Mouse (Mus musculus) liver, embryonic 14.5 days (tissue): ENCODE measurements at regions not wholly inside any gene's neighbourhood (a gene's known extent, or its start where the extent isn't known, plus 50 kb on each side); places are given as distances from the start of the nearest gene placed in this dataset.

Source experiments
- ATAC-seq: fragments of 200-750 bp; cut with Nextera tagmentation; 2 replicates; pipeline ENCODE4 v1.8.0; 2017; ENCODE audit warnings: moderate number of reproducible peaks, mild to moderate bottlenecking, moderate library complexity; ENCODE audit not compliant: insufficient read depth
- DNase-seq, 3 experiments: peaks; one replicate each; pipeline ENCODE4 v3.0.0-alpha.2; 2012 to 2013; ENCODE audit warnings: low read depth in 3 of 3, low spot score in 3 of 3
- H3K27ac ChIP-seq: fragments of 300-500 bp; sonication (generic); 2 replicates; pipeline ENCODE4 v1.5.1; 2014; ENCODE audit warnings: moderate library complexity, mild to moderate bottlenecking, control low read depth, inconsistent platforms
- H3K27me3 ChIP-seq: fragments of 300-500 bp; sonication (generic); 2 replicates; pipeline ENCODE4 v1.6.1; 2014; ENCODE audit warnings: mild to moderate bottlenecking, low read length, moderate library complexity; ENCODE audit not compliant: control insufficient read depth, insufficient read depth
- H3K36me3 ChIP-seq: fragments of 300-500 bp; sonication (generic); replicated peaks from 2 replicates; pipeline ENCODE4 v1.6.1; 2014; ENCODE audit warnings: low read depth; ENCODE audit not compliant: control insufficient read depth, insufficient read depth
- H3K4me1 ChIP-seq, 2 experiments: fragments of 200-500 bp in 1 of 2; fragments of 300-500 bp in 1 of 2; sonication (generic) in 1 of 2; replicated peaks; 2 replicates each; pipeline ENCODE4 v1.6.1; 2012 to 2014; ENCODE audit warnings: antibody characterized with exemption in 1 of 2, inconsistent platforms in 1 of 2, low read length in 1 of 2; ENCODE audit not compliant: control insufficient read depth in 2 of 2, insufficient read depth in 2 of 2
- H3K4me2 ChIP-seq: fragments of 300-500 bp; sonication (generic); 2 replicates; pipeline ENCODE4 v1.6.1; 2014; ENCODE audit warnings: low read depth, mild to moderate bottlenecking, control low read depth, moderate library complexity
- H3K4me3 ChIP-seq, 2 experiments: fragments of 200-500 bp in 1 of 2; fragments of 300-500 bp in 1 of 2; sonication (generic) in 1 of 2; 2 replicates each; pipeline ENCODE4 v1.5.1; 2012 to 2014; ENCODE audit warnings: low read depth in 2 of 2, low read length in 2 of 2, mild to moderate bottlenecking in 2 of 2, control low read depth in 1 of 2, inconsistent platforms in 1 of 2, moderate library complexity in 1 of 2; ENCODE audit not compliant: insufficient read depth in 1 of 2
- H3K9ac ChIP-seq: fragments of 300-500 bp; sonication (generic); replicated peaks from 2 replicates; pipeline ENCODE4 v1.6.1; 2014; ENCODE audit warnings: mild to moderate bottlenecking, control low read depth, moderate library complexity
- H3K9me3 ChIP-seq: fragments of 300-500 bp; sonication (generic); 2 replicates; pipeline ENCODE4 v1.6.1; 2016; ENCODE audit warnings: low read length, mixed read lengths; ENCODE audit not compliant: control insufficient read depth
- CTCF ChIP-seq: IDR thresholded peaks from 2 replicates; pipeline ENCODE4 v1.5.1; 2016; ENCODE audit warnings: antibody characterized with exemption, low read depth, control low read depth
- EP300 ChIP-seq: IDR thresholded peaks from 2 replicates; pipeline ENCODE4 v1.6.1; 2016; ENCODE audit warnings: antibody characterized with exemption, low read depth
- WGBS: fragments of 180-500 bp; shearing (Covaris S2); extraction: QIAGEN DNeasy Blood & Tissue Kit; methylation state at CpG from one replicate; pipeline ENCODE4 v1.1.7; 2014; ENCODE audit not compliant: insufficient replicate concordance; 5-methylcytosine and 5-hydroxymethylcytosine counted together

GRCm38 (mm10) chr4:56673868-56674267, 66.0 kb upstream of the Gm26657 start:
- 57% methylated on average over 4 of the region's 4 CpGs for WGBS
- H3K9ac ChIP-seq: no peak overlapping the region
- DNase-seq: no peak
- H3K36me3 ChIP-seq: no peaks in the 10 kb centered on the region
- H3K4me3 ChIP-seq: no peak overlapping the region
- H3K27ac ChIP-seq: no peak overlapping the region
- TF ChIP-seq EP300: no peak
- no peak for TF ChIP-seq CTCF
- no peak for ATAC-seq
- no peak overlapping the region for H3K4me2 ChIP-seq
- H3K9me3 ChIP-seq: no peaks in the 10 kb centered on the region
- H3K27me3 ChIP-seq: no peaks in the 10 kb centered on the region
- no peaks in the 10 kb centered on the region for H3K4me1 ChIP-seq

DNA sequence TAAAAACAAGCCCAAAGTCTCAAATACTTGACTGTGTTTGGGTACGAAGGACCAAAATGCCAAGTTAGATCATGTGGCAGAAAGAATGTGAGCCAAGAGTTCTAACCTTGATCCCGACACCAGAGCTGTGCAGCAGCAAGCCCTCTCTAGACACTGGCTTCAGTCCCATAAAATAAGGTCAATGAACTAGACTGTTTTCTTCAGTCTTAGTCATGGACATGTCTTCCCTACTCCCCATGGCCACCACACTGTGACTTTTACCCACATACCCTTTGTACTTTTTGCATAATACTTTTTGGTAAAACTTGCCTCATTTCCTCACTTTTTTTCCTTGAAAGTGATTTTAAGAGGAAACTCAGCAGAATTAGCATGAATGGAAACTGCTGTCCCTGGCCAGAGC, 74.9 kb upstream of the Gm26657 start:
- no peak for DNase-seq
- no peak overlapping the region for H3K4me3 ChIP-seq
- TF ChIP-seq CTCF: no peak
- TF ChIP-seq EP300: no peak
- H3K27me3 ChIP-seq: no peaks in the 10 kb centered on the region
- no peak for ATAC-seq
- no peaks in the 10 kb centered on the region for H3K4me1 ChIP-seq
- H3K9me3 ChIP-seq: no peaks in the 10 kb centered on the region
- no peak overlapping the region for H3K4me2 ChIP-seq
- no peak overlapping the region for H3K27ac ChIP-seq
- WGBS: 63% methylated on average over 2 of the region's 2 CpGs
- no peak overlapping the region for H3K9ac ChIP-seq
- H3K36me3 ChIP-seq: no peaks in the 10 kb centered on the region

DNA sequence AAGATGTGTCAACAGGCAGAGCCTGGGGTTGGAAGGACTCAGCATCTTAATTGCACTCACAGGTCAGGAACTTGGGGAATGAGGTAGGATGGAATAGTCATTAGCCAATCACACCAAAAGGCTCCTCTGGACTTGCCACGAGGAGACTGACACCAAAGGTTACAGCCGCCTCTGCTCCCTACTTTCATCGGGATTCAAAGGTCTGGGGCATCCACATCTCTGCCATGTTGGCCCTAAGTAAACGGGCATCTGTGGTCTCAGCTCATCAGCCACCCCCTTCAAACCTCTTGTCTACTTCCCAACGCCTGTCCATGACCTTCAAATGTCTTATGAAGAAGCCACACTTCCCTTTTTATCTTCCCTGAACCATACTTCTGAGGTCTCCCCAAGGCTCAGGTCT, 78.1 kb upstream of the Gm26657 start:
- ATAC-seq (no peak), DNase-seq (no peak)
- no peak for TF ChIP-seq CTCF
- TF ChIP-seq EP300: no peak
- H3K9ac ChIP-seq: no peak overlapping the region
- H3K4me1 ChIP-seq: no peaks in the 10 kb centered on the region
- H3K36me3 ChIP-seq: no peaks in the 10 kb centered on the region
- no peak overlapping the region for H3K4me3 ChIP-seq
- H3K27ac ChIP-seq: no peak overlapping the region
- 48% methylated on average over 5 of the region's 5 CpGs for WGBS
- H3K4me2 ChIP-seq: no peak overlapping the region
- H3K9me3 ChIP-seq: no peaks in the 10 kb centered on the region
- no peaks in the 10 kb centered on the region for H3K27me3 ChIP-seq

GRCm38 (mm10) chr4:56657046-56657445, 82.8 kb upstream of the Gm26657 start:
- no peak overlapping the region for H3K4me2 ChIP-seq
- no peaks in the 10 kb centered on the region for H3K4me1 ChIP-seq
- no peak overlapping the region for H3K27ac ChIP-seq
- TF ChIP-seq CTCF (no peak), EP300 (no peak)
- 67% methylated on average over 3 of the region's 3 CpGs for WGBS
- H3K4me3 ChIP-seq: no peak overlapping the region
- H3K36me3 ChIP-seq: no peaks in the 10 kb centered on the region
- ATAC-seq: no peak
- H3K27me3 ChIP-seq: no peaks in the 10 kb centered on the region
- no peak overlapping the region for H3K9ac ChIP-seq
- no peaks in the 10 kb centered on the region for H3K9me3 ChIP-seq
- DNase-seq: no peak

DNA sequence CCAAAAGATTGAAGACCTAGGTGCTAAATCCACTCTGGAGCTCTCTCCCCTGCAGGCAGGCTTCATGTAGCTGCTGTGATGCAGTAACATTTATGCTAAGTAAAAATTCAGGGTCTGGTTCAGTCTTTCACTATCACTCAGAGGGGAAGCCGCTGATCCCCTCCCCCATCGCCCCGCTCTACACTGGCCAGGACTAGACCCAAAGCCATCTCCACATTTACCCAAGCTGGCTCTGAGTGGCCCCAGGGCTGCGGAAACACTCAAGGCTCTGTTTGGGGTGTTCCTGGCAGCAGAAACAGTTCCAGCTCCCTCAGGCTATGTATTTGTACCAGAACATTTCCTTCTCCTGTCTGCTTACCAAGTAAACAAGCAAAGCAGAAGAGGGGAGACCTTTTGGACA, 85.5 kb upstream of the Gm26657 start:
- TF ChIP-seq EP300 (no peak), CTCF (no peak)
- Histone ChIP-seq H3K27me3 (no peaks in the 10 kb centered on the region), H3K9ac (no peak overlapping the region), H3K4me3 (no peak overlapping the region), H3K4me1 (no peaks in the 10 kb centered on the region), H3K4me2 (no peak overlapping the region), H3K27ac (no peak overlapping the region), H3K9me3 (no peaks in the 10 kb centered on the region), H3K36me3 (no peaks in the 10 kb centered on the region)
- DNase-seq: no peak
- WGBS: 72% methylated on average over 4 of the region's 4 CpGs
- no peak for ATAC-seq

DNA sequence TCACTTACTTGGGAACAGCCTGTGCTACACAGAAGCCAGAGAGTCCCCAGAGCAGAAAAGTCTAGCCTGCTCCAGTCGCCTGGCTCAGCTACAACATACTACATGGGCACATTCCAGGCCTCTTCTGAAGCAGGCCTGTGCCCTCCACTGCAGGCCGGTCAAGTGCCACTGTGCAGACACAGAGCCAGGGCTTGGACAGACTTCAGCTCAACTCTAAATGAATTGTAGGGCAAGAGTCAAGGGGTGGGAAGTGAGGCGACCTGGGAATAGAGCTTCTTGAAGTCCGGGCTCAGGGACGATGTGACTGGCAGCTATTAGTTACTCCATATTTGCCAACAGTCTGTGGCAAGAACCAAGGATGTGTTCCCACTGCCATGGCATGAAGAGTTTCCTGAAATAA, 87.1 kb upstream of the Gm26657 start:
- H3K27me3 ChIP-seq: no peaks in the 10 kb centered on the region
- 59% methylated on average over 5 of the region's 5 CpGs for WGBS
- H3K36me3 ChIP-seq: no peaks in the 10 kb centered on the region
- H3K27ac ChIP-seq: no peak overlapping the region
- no peaks in the 10 kb centered on the region for H3K9me3 ChIP-seq
- H3K4me1 ChIP-seq: no peaks in the 10 kb centered on the region
- no peak overlapping the region for H3K9ac ChIP-seq
- H3K4me3 ChIP-seq: no peak overlapping the region
- DNase-seq (no peak), ATAC-seq (no peak)
- no peak overlapping the region for H3K4me2 ChIP-seq
- no peak for TF ChIP-seq EP300
- no peak for TF ChIP-seq CTCF
